Mouse (Mus musculus) inflammation-experienced regulatory T-cells, adult 16 weeks (primary cell): ENCODE results near the gene C130026I21Rik. TPM values are rescaled to one million over a fixed set of nuclear protein-coding genes. Genes with fewer than 3 reads are reported as not detected.

Source experiments
- polyA plus RNA-seq: library from polyadenylated mRNA; unstranded; fragments of 100-300 nt; shearing (Covaris generic); gene quantifications from one replicate; pipeline ENCODE4 v1.2.1, GENCODE M21; 2017

C130026I21Rik gene
- polyA plus RNA-seq, result 14.4 TPM

GRCm38 (mm10) chr1:85270466-85270865 is at the start of gene C130026I21Rik:
Gene C130026I21Rik, minus strand, starts transcription at chr1:85270566.

GRCm38 (mm10) chr1:85109753-85110152 is 160.6 kb downstream of the C130026I21Rik start, which contains the start of gene A530032D15Rik:
Gene A530032D15Rik, minus strand, starts transcription at chr1:85109853.

DNA sequence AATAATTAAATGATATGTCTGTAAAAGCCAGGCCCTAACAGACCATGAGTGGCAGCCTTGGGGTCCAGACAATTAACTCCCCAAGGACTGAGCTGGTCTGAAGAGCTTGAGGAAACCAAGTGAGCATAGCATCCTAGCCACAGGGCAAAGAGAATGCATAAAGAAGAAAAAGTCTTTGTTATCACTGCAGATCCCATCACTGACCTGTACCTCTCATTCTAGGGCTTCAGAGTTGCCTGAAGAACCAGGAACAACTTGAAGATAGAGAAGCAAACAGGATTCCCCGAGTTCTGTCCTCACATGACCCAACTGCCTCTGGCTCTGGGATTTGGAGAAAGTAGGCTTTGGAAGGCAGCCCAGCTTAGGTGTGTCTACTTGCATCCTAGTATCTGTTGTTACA is 170.5 kb downstream of the C130026I21Rik start, which contains the start of gene Gm10553:
Gm10553 (plus strand) TSS at position 301 of the 400 bp plus-strand sequence.

Other genes starting within 250 kb of the C130026I21Rik start
- gene Gm10553, start 170.4 kb downstream of the C130026I21Rik start, polyA plus RNA-seq, result not detected
- gene A530032D15Rik, start 160.7 kb downstream of the C130026I21Rik start, polyA plus RNA-seq, result 0.51 TPM